In the genomic region with DNA sequence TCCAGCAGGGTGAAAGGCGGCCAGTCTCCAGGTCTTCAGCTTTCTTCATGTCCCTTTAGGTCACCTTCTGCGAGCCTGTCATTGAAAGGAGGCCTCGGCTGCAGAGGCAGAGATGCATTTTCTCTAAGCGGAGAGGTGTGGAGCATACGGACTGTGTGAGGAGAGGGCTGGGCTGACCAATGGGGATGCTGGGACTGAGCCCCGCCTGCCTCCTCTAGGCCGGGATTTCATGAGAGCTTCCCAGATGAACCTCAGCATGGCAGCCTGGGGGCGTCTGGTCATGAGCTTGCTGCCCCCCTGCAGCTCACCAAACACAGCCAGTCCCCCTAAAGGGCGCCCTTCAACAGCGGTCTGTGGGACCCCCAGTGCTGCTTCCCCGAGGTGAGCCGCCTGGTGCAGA, we compare ENCODE assay signal across 8 mouse cellular contexts. TPM values are rescaled to one million over a fixed set of nuclear protein-coding genes. Genes with fewer than 3 reads are reported as not detected.
A peak's percentile ranks its signal among the peaks of the same experiment; 100 is the strongest.
DNase-seq lines count a peak whose midpoint lies in the region; ATAC-seq lines count a peak whose summit lies in the region.

No protein-coding gene starts in this region.

- H3K9ac ChIP-seq in hindbrain, embryonic 15.5 days: 0 out of 2 replicates have a peak overlapping the region, but pooled peaks have one; percentile 18
- no peak overlapping the region for H3K9ac ChIP-seq in midbrain, embryonic 12.5 days (replicated peaks)

- peak; percentile 68; the same call in 1 of the 2 replicates for ATAC-seq in hindbrain, embryonic 15.5 days (ENCODE audit: low FRiP score, low read depth)
- 0 out of 2 replicates have a peak, but pooled peaks have one; percentile 30 for ATAC-seq in midbrain, embryonic 12.5 days (ENCODE audit: low FRiP score, low read depth)

- peak overlapping the region; percentile 19 for H3K4me3 ChIP-seq in hindbrain, embryonic 15.5 days
- peak overlapping the region; percentile 20 for H3K4me3 ChIP-seq in midbrain, embryonic 12.5 days

- 16% methylated on average over 12 of the region's 12 CpGs for WGBS in hindbrain, embryonic 15.5 days
- 9% methylated on average over 12 of the region's 12 CpGs for WGBS in midbrain, embryonic 12.5 days

- no peaks in the 10 kb centered on the region for H3K36me3 ChIP-seq in hindbrain, embryonic 15.5 days
- H3K36me3 ChIP-seq in midbrain, embryonic 12.5 days: no peaks in the 10 kb centered on the region

- H3K27ac ChIP-seq in hindbrain, embryonic 15.5 days (replicated peaks): no peak overlapping the region
- H3K27ac ChIP-seq in midbrain, embryonic 12.5 days (replicated peaks): no peak overlapping the region

- no peaks in the 10 kb centered on the region for H3K27me3 ChIP-seq in hindbrain, embryonic 15.5 days
- no peaks in the 10 kb centered on the region for H3K27me3 ChIP-seq in midbrain, embryonic 12.5 days

- no peaks in the 10 kb centered on the region for H3K9me3 ChIP-seq in hindbrain, embryonic 15.5 days
- H3K9me3 ChIP-seq in midbrain, embryonic 12.5 days: no peaks in the 10 kb centered on the region

- H3K4me2 ChIP-seq in hindbrain, embryonic 15.5 days: peak overlapping the region; percentile 47
- H3K4me2 ChIP-seq in midbrain, embryonic 12.5 days (replicated peaks): peak overlapping the region; percentile 42

- peak; percentile 61 for DNase-seq in embryo, embryonic 10 days (ENCODE audit: low spot score)
- DNase-seq in embryo, embryonic 9.5 days (ENCODE audit: extremely low spot score): no peak
- peak; percentile 58 for DNase-seq in embryo, embryonic 10.5 days (ENCODE audit: low spot score)
- DNase-seq in urinary bladder, adult 18-20 months (ENCODE audit: low spot score in 2 of 2): no peak
- DNase-seq in urinary bladder, postnatal 4 days (ENCODE audit: low spot score in 2 of 2): no peak
- DNase-seq in testis, postnatal 14 days (ENCODE audit: low spot score): no peak

- H3K4me1 ChIP-seq in hindbrain, embryonic 15.5 days (replicated peaks): peaks cover 5% of the 10 kb centered on the region; the same call in 1 of the 2 replicates
- H3K4me1 ChIP-seq in midbrain, embryonic 12.5 days: peaks cover 8% of the 10 kb centered on the region; the same call in 1 of the 2 replicates

RNA-seq across cellular contexts. Expression of gene Pkn3, which starts 7.1 kb away (rescaled TPM):
- polyA plus RNA-seq in hindbrain, embryonic 15.5 days (2015; fragmentation: Nextera tagmentation; extraction: Ambion mirVana): 2.4 and 2.8 TPM in 2 replicates
- 8.7 and 9.2 TPM in 2 replicates for polyA plus RNA-seq in midbrain, embryonic 12.5 days (2016; fragmentation: Nextera tagmentation; extraction: Ambion mirVana)

RNA-seq across cellular contexts. Expression of gene Zdhhc12, which starts 8.8 kb away (rescaled TPM):
- polyA plus RNA-seq in hindbrain, embryonic 15.5 days (2015; fragmentation: Nextera tagmentation; extraction: Ambion mirVana): 26.3 and 27.7 TPM in 2 replicates
- 22.8 and 23.9 TPM in 2 replicates for polyA plus RNA-seq in midbrain, embryonic 12.5 days (2016; fragmentation: Nextera tagmentation; extraction: Ambion mirVana)

RNA-seq across cellular contexts. Expression of gene Set, which starts 27.5 kb away (rescaled TPM):
- 315 and 329 TPM in 2 replicates for polyA plus RNA-seq in hindbrain, embryonic 15.5 days (2015; fragmentation: Nextera tagmentation; extraction: Ambion mirVana)
- 627 and 693 TPM in 2 replicates for polyA plus RNA-seq in midbrain, embryonic 12.5 days (2016; fragmentation: Nextera tagmentation; extraction: Ambion mirVana)

RNA-seq across cellular contexts. Expression of gene Wdr34, which starts 36.0 kb away (rescaled TPM):
- polyA plus RNA-seq in hindbrain, embryonic 15.5 days (2015; fragmentation: Nextera tagmentation; extraction: Ambion mirVana): 73.9 and 79.0 TPM in 2 replicates
- polyA plus RNA-seq in midbrain, embryonic 12.5 days (2016; fragmentation: Nextera tagmentation; extraction: Ambion mirVana): 38.0 and 39.1 TPM in 2 replicates

RNA-seq across cellular contexts. Expression of gene Zer1, which starts 39.8 kb away (rescaled TPM):
- polyA plus RNA-seq in hindbrain, embryonic 15.5 days (2015; fragmentation: Nextera tagmentation; extraction: Ambion mirVana): 13.7 and 13.9 TPM in 2 replicates
- polyA plus RNA-seq in midbrain, embryonic 12.5 days (2016; fragmentation: Nextera tagmentation; extraction: Ambion mirVana): 11.6 and 11.7 TPM in 2 replicates

Comparison
In these comparisons a context has a peak if more than half of its experiments do, and no peak if none do; other contexts are left out.
1. DNase-seq: peak in embryo, embryonic 10 days (single experiment) and embryo, embryonic 10.5 days (single experiment); none in embryo, embryonic 9.5 days (single experiment), urinary bladder, adult 18-20 months (0 of 2), urinary bladder, postnatal 4 days (0 of 2) and testis, postnatal 14 days (single experiment).